Mouse (Mus musculus) limb, embryonic 12.5 days (tissue): ENCODE measurements around the gene Fam83b. TPM values are rescaled to one million over a fixed set of nuclear protein-coding genes. Genes with fewer than 3 reads are reported as not detected.

Source experiments
- ATAC-seq: fragments of 200-750 bp; cut with Nextera tagmentation; 2 replicates; pipeline ENCODE4 v1.8.0; 2017; ENCODE audit warnings: low read depth, moderate TSS enrichment; ENCODE audit not compliant: insufficient number of reproducible peaks, insufficient read depth, low FRiP score, low TSS enrichment
- H3K27ac ChIP-seq: fragments of 300-500 bp; sonication (generic); 2 replicates; pipeline ENCODE4 v1.5.1; 2016; ENCODE audit warnings: mild to moderate bottlenecking, moderate library complexity
- H3K27me3 ChIP-seq: fragments of 300-500 bp; sonication (generic); 2 replicates; pipeline ENCODE4 v1.6.1; 2016; ENCODE audit warnings: mild to moderate bottlenecking, moderate library complexity
- H3K36me3 ChIP-seq: fragments of 300-500 bp; sonication (generic); 2 replicates; pipeline ENCODE4 v1.6.1; 2016; ENCODE audit warnings: mild to moderate bottlenecking, moderate library complexity
- H3K4me1 ChIP-seq: fragments of 300-500 bp; sonication (generic); replicated peaks from 2 replicates; pipeline ENCODE4 v1.6.1; 2016
- H3K4me2 ChIP-seq: fragments of 300-500 bp; sonication (generic); 2 replicates; pipeline ENCODE4 v1.6.1; 2016; ENCODE audit warnings: mild to moderate bottlenecking, moderate library complexity
- H3K4me3 ChIP-seq: fragments of 300-500 bp; sonication (generic); replicated peaks from 2 replicates; pipeline ENCODE4 v1.5.1; 2016; ENCODE audit warnings: mild to moderate bottlenecking
- H3K9ac ChIP-seq: fragments of 300-500 bp; sonication (generic); replicated peaks from 2 replicates; pipeline ENCODE4 v1.6.1; 2016; ENCODE audit warnings: mild to moderate bottlenecking, moderate library complexity
- H3K9me3 ChIP-seq: fragments of 300-500 bp; sonication (generic); 2 replicates; pipeline ENCODE4 v1.6.1; 2016; ENCODE audit warnings: mild to moderate bottlenecking, moderate library complexity
- WGBS: fragments of 180-500 bp; shearing (Covaris S2); methylation state at CpG from one replicate; pipeline ENCODE4 v1.1.7; 2016; 5-methylcytosine and 5-hydroxymethylcytosine counted together
- polyA plus RNA-seq: library from polyadenylated mRNA; unstranded; fragments of >200 nt; fragmentation: Nextera tagmentation; extraction: Ambion mirVana; gene quantifications from 2 replicates; pipeline ENCODE4 v1.2.1, GENCODE M21; 2016

Fam83b gene
- polyA plus RNA-seq, 1 experiment from 2014 or later: 1.1 TPM

DNA sequence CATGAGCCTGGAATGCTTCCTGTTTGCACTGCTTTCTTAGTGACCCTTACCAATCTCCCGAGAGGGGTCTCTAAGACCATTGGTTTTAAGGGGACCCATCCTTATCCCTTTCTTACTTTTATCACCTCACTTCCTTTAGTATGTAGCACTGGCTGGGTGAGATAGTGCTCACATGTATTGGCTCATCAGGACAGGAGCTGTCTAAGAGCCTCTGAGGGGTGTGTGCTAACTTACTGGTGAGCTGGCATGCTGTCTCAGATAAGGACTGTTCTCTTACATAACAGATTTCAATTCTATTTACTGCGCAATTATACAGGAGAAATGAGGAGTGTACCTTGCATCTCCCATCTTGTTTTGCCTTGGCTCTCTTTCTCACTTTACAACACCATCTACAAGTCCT is 7.7 kb downstream of the Fam83b start:
- Histone ChIP-seq H3K9me3 (no peaks in the 10 kb centered on the region), H3K36me3 (no peaks in the 10 kb centered on the region), H3K27ac (no peak overlapping the region), H3K4me3 (no peak overlapping the region), H3K27me3 (no peaks in the 10 kb centered on the region), H3K4me2 (no peak overlapping the region), H3K9ac (no peak overlapping the region), H3K4me1 (no peaks in the 10 kb centered on the region)
- ATAC-seq: no peak
- 87% methylated on average over 2 of the region's 2 CpGs for WGBS

DNA sequence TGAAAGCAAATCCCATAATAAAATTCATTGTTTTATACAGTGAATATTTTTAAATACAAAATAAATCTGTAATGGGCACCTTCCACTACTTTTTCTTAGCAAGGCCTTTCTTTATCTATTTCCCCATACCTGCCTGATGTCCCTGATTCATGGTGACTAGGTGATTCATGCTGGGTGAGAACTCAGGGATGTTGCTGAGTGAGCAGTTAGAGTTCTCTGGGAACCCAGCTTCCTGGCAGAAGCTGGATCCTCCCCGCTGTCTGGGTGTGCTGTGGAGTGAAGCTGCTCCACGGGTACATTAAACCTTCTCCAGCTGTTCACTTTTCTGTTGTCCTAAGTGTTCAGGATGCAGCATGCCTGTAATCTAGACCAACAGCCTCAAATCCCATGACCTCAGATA is 13.2 kb downstream of the Fam83b start:
- Histone ChIP-seq H3K4me2 (no peak overlapping the region), H3K9me3 (no peaks in the 10 kb centered on the region), H3K27me3 (no peaks in the 10 kb centered on the region), H3K9ac (no peak overlapping the region), H3K4me1 (no peaks in the 10 kb centered on the region), H3K4me3 (no peak overlapping the region), H3K27ac (no peak overlapping the region), H3K36me3 (no peaks in the 10 kb centered on the region)
- ATAC-seq: no peak
- WGBS: 59% methylated on average over 2 of the region's 2 CpGs

DNA sequence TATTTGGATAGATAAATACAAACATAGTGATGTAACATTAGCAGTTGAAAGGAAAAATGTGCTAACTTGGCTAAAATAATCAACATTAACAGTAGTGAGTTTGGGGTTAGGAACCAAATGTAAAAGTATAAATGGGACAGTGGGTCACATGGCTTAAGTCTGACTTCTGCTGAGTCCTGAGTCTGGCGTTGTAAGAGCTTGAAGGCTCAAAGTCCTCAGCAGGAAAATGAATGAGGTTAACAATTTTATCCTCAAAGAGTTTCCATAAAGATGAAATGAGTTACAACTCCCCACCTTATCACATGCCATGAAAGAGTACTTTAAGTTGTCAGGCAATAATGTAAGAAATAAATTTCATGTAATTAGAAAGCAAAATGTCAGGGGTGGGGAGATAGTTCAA is 13.8 kb downstream of the Fam83b start:
- ATAC-seq: no peak
- Histone ChIP-seq H3K4me1 (no peaks in the 10 kb centered on the region), H3K36me3 (no peaks in the 10 kb centered on the region), H3K4me3 (no peak overlapping the region), H3K27ac (no peak overlapping the region), H3K9me3 (no peaks in the 10 kb centered on the region), H3K4me2 (no peak overlapping the region), H3K27me3 (no peaks in the 10 kb centered on the region), H3K9ac (no peak overlapping the region)
- WGBS: 58% methylated on average over 1 of the region's 1 CpGs

DNA sequence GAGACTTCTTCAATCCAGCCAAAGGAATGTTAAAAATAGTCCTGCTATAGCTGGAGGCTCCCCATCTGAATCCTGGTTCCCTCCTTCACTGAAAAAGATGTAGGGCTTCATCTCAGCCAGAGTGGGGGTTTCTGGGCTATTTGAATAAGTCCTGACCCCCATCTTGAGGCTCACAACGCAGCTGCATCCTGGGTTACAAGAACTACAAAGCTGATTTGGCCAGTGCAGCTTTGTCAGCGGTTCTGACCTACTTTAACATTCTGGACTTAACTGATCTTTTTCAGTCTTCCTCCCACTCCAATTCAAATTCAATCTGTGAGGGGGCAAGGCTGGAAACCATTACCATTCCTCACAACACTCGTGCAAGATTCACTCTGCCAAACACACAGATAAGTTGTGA is 20.2 kb downstream of the Fam83b start:
- no peak overlapping the region for H3K4me2 ChIP-seq
- H3K27me3 ChIP-seq: no peaks in the 10 kb centered on the region
- H3K9ac ChIP-seq: no peak overlapping the region
- H3K36me3 ChIP-seq: no peaks in the 10 kb centered on the region
- H3K27ac ChIP-seq: no peak overlapping the region
- H3K4me1 ChIP-seq: no peaks in the 10 kb centered on the region
- WGBS: 62% methylated on average over 3 of the region's 3 CpGs
- no peaks in the 10 kb centered on the region for H3K9me3 ChIP-seq
- ATAC-seq: no peak
- H3K4me3 ChIP-seq: no peak overlapping the region

DNA sequence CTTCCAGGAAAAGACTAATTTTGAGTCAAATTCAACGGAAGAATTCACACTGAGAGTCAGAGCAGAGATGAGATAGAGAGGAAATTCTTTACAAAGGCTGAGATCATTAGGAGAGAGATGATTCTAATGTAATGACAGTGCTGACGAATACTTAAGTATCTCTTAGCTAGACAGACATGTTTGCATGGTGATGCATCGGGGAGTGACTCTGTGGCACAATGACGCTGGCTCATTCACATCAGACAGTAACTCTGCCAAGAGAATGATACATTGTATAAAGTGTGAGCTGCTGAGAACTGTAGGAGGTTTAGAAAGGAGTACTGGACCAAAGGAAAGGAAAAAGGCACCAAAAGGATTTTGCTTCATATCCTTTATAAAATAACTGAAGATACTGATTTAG is 26.2 kb downstream of the Fam83b start:
- no peaks in the 10 kb centered on the region for H3K4me1 ChIP-seq
- no peak overlapping the region for H3K9ac ChIP-seq
- H3K4me3 ChIP-seq: no peak overlapping the region
- no peaks in the 10 kb centered on the region for H3K9me3 ChIP-seq
- 89% methylated on average over 4 of the region's 4 CpGs for WGBS
- no peaks in the 10 kb centered on the region for H3K27me3 ChIP-seq
- no peak for ATAC-seq
- H3K27ac ChIP-seq: no peak overlapping the region
- H3K4me2 ChIP-seq: no peak overlapping the region
- H3K36me3 ChIP-seq: no peaks in the 10 kb centered on the region

DNA sequence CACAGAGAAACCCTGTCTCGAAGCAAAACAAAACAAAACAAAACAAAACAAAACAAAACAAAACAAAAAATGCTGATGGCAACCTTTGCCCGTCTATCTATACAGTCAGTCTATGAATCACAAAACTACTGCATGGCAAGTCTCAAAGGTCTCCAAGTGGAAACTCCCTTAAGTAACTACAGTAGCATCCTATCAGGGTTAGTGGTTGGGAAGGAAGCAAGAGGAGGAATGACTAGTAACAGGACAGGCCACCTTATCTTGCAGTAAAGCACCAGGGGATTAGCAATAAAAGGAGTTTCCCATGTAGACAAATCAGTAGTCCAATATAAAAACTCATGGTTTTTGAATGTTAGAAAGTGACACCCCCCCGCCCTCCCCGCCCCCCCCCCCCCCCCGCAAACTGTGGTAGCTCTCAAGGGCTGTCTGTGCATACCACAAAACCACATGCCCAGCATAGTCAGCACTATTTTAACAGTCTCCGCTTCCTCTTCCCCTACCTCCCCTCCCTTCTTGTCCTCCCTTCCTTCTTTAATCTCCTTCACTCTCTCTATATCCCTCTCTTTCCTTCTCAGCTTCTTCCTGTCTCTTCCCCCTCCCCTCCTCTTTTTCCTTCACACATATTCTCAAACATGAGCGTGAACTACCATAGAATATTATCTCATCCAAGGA is 26.8 kb downstream of the Fam83b start:
- no peak for ATAC-seq
- Histone ChIP-seq H3K9ac (no peak overlapping the region), H3K4me3 (no peak overlapping the region), H3K27me3 (no peaks in the 10 kb centered on the region), H3K4me1 (no peaks in the 10 kb centered on the region), H3K9me3 (no peaks in the 10 kb centered on the region), H3K27ac (no peak overlapping the region), H3K4me2 (no peak overlapping the region), H3K36me3 (no peaks in the 10 kb centered on the region)
- WGBS: 83% methylated on average over 7 of the region's 7 CpGs

DNA sequence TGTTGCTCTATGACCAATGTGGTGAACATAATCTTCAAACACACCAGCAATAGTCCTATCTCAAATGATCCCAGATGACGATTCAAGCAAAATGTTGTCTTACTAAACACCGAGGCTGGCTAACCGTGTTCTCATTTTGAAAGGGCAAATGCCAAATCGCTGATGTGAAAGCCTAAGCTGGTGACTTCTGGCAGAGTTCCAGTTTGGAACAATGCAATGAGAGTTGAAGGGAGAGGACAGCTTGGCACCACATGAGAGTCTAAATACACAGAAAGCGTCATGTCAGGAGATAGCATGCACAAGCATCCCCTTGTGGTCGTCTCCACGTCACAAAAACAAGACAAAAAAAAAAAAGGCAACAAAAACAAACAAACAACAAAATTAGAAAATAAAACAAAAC is 27.6 kb downstream of the Fam83b start:
- Histone ChIP-seq H3K9ac (no peak overlapping the region), H3K9me3 (no peaks in the 10 kb centered on the region), H3K4me2 (no peak overlapping the region), H3K36me3 (no peaks in the 10 kb centered on the region), H3K27me3 (no peaks in the 10 kb centered on the region), H3K27ac (no peak overlapping the region), H3K4me1 (no peaks in the 10 kb centered on the region), H3K4me3 (no peak overlapping the region)
- 90% methylated on average over 7 of the region's 7 CpGs for WGBS
- no peak for ATAC-seq

DNA sequence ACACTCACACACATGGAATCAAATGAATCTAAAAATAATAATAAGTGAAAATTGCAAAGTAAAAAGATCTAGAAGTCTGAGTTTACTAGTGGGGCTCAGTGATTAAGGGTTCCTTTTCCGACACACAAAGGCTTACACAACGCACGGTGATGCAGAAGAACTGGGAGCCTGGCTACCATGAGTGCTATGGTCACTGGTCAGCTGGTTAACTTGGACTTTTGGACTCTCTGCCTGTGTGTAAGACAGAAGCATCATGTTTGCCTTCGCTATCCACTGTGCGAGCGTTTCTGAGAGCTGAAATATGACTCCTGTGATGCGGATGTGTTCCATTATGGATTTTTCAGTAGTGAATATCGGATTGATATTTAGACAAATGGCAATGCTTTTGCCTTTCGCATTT is 30.9 kb downstream of the Fam83b start:
- no peaks in the 10 kb centered on the region for H3K36me3 ChIP-seq

DNA sequence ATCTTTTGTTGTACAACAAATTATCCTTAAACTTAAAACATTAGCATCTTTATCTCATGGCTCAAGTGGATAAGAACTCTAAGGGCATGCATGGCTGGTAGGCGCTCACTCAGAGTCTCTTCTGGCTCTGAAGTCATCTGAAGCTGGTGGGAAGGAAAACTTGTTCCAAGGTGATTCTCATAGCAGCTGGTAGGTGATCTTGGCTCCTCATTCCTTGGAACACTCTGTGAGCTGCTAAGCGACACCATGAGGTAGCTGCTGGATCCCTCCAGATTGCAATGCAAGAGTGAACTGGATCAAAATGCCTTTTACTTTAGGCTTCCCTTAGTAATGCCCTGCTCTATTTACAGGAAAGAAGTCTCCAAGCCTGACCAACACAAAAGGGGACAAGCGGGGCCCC is 34.5 kb downstream of the Fam83b start:
- Histone ChIP-seq H3K27ac (no peak overlapping the region), H3K4me1 (no peaks in the 10 kb centered on the region), H3K9ac (no peak overlapping the region), H3K9me3 (no peaks in the 10 kb centered on the region), H3K36me3 (no peaks in the 10 kb centered on the region), H3K4me2 (no peak overlapping the region), H3K4me3 (no peak overlapping the region), H3K27me3 (no peaks in the 10 kb centered on the region)
- 95% methylated on average over 3 of the region's 3 CpGs for WGBS
- no peak for ATAC-seq

More for the DNA sequence above, 30.9 kb downstream of the Fam83b start:
- H3K4me2 ChIP-seq: no peak overlapping the region
- no peak for ATAC-seq
- H3K9ac ChIP-seq: no peak overlapping the region
- WGBS: 82% methylated on average over 9 of the region's 9 CpGs
- no peaks in the 10 kb centered on the region for H3K4me1 ChIP-seq
- no peak overlapping the region for H3K4me3 ChIP-seq
- H3K27ac ChIP-seq: no peak overlapping the region
- no peaks in the 10 kb centered on the region for H3K9me3 ChIP-seq
- H3K27me3 ChIP-seq: no peaks in the 10 kb centered on the region

DNA sequence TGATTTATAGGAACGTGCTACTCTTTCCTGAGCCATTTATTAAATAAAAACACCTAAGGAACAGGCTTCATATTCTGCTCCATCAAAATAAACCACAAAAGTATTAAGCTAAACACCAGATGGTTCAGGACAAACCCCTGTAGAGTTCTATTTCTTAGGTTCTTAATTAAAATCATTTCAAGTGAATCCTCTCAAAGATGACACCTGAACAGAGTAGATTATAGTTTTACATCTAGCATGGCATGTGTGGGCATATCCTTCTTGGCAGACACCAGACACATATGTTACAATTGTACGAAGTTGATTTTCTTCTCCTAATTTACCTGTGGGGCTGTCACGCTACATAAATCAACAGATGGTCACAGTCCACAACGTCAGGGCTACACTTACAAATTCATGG is 35.5 kb downstream of the Fam83b start:
- Histone ChIP-seq H3K27me3 (no peaks in the 10 kb centered on the region), H3K27ac (no peak overlapping the region), H3K9me3 (no peaks in the 10 kb centered on the region), H3K4me3 (no peak overlapping the region), H3K36me3 (no peaks in the 10 kb centered on the region), H3K4me1 (no peaks in the 10 kb centered on the region), H3K9ac (no peak overlapping the region), H3K4me2 (no peak overlapping the region)
- ATAC-seq: no peak
- 87% methylated on average over 4 of the region's 4 CpGs for WGBS

DNA sequence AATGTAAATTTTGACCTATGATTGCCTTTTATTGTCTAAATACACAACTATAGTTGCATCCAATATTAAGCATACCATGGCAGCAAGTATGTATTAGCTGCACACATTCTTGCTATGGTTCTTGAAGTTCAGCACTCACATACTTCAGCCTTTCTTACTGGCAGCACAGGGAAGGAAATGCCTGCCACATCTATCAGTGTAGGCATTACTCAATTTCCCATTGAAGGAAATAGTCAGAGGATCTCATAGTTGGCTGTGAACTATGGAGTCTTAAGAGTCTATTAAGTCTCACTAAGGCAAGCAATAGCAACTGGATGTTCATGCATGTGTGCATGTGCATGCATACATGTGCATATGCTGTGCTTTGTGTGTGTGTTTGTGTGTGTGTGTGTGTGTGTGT is 41.3 kb downstream of the Fam83b start:
- Histone ChIP-seq H3K36me3 (no peaks in the 10 kb centered on the region), H3K9ac (no peak overlapping the region), H3K27ac (no peak overlapping the region), H3K4me3 (no peak overlapping the region), H3K9me3 (no peaks in the 10 kb centered on the region), H3K27me3 (no peaks in the 10 kb centered on the region), H3K4me1 (no peaks in the 10 kb centered on the region), H3K4me2 (no peak overlapping the region)
- ATAC-seq: no peak

DNA sequence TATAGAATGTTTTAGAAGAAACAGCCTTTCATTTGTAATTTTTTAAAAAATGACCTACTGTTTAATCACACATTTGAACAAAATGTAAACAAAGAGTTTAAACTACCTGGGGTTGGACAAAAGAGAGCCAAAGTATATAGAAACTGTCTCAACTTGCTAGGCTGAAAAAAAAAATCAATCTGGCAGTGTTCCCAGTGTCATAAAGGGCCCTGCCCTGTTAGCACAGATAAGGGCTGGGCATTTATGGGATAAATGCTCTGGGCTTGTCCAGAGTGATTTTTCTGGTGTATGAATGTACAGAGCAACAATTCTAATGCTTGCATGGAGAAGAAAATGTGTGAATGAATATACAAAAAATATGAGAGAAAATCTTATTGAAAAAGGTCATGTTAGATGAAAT is 43.8 kb downstream of the Fam83b start:
- no peaks in the 10 kb centered on the region for H3K4me1 ChIP-seq
- H3K9ac ChIP-seq: no peak overlapping the region
- no peak overlapping the region for H3K4me3 ChIP-seq
- no peak overlapping the region for H3K4me2 ChIP-seq
- no peak for ATAC-seq
- no peaks in the 10 kb centered on the region for H3K9me3 ChIP-seq
- H3K27me3 ChIP-seq: no peaks in the 10 kb centered on the region
- H3K36me3 ChIP-seq: no peaks in the 10 kb centered on the region
- no peak overlapping the region for H3K27ac ChIP-seq
